Mouse (Mus musculus): ENCODE results near the gene Polm. TPM values are rescaled to one million over a fixed set of nuclear protein-coding genes. Genes with fewer than 3 reads are reported as not detected.

The Polm gene
- 1 to 10 TPM; 2.7 to 3.1 TPM for total RNA-seq (2021)

- intact Hi-C loops (cut with DNase I): loop anchor here (2.0 to 5.0 kb wide), 3 partner anchors 39 to 50 kb away; partner anchors contain the start of gene Dbnl
- DNase-seq: peak; percentile 89 to 92
Measured at GRCm38 (mm10) chr11:5837251-5838246, at the start of gene Polm. Polm (minus strand) TSS chr11:5838016.

GRCm38 (mm10) chr11:5887250-5887649 is 49.4 kb upstream of the Polm start:
- no peak for DNase-seq
- intact Hi-C loops (cut with DNase I): loop anchor here (2.0 to 5.0 kb wide), 4 partner anchors 48 to 402 kb away; partner anchors contain the start of gene Polm

GRCm38 (mm10) chr11:5886187-5886586 is 48.4 kb upstream of the Polm start:
- intact Hi-C loops (cut with DNase I): loop anchor here (2.0 to 5.0 kb wide), 4 partner anchors 47 to 401 kb away; partner anchors contain the start of gene Polm
- peak; percentile 63 to 72 for DNase-seq

- intact Hi-C loops (cut with DNase I): no loop called here
- no peak for DNase-seq
Measured at GRCm38 (mm10) chr11:5882518-5882917, 44.7 kb upstream of the Polm start.

GRCm38 (mm10) chr11:5879905-5880304 is 42.1 kb upstream of the Polm start:
- intact Hi-C loops (cut with DNase I): loop anchor here (2.0 kb wide), 1 partner anchor 91 kb away; the partner anchor contains the start of gene Dbnl
- DNase-seq: peak in 1 of 2 experiments; percentile 67

- intact Hi-C loops (cut with DNase I): loop anchor here (2.0 kb wide), 1 partner anchor 90 kb away; the partner anchor contains the start of gene Dbnl
- DNase-seq: no peak
Measured at GRCm38 (mm10) chr11:5878661-5879060, 40.8 kb upstream of the Polm start.

GRCm38 (mm10) chr11:5877921-5878526 is 40.2 kb upstream of the Polm start, which contains the start of gene Pold2:
Pold2 (minus strand) TSS chr11:5878292.
- DNase-seq: peak; percentile 94 to 95
- intact Hi-C loops (cut with DNase I): loop anchor here (2.0 kb wide), 2 partner anchors 41 to 89 kb away; partner anchors contain the start of gene Dbnl

GRCm38 (mm10) chr11:5877421-5877820 is 39.6 kb upstream of the Polm start:
- intact Hi-C loops (cut with DNase I): loop anchor here (2.0 kb wide), 1 partner anchor 41 kb away; no protein-coding TSS in a partner anchor
- DNase-seq: no peak

GRCm38 (mm10) chr11:5873192-5873591 is 35.4 kb upstream of the Polm start:
- no peak for DNase-seq
- intact Hi-C loops (cut with DNase I): no loop called here

- intact Hi-C loops (cut with DNase I): no loop called here
- no peak for DNase-seq
Measured at GRCm38 (mm10) chr11:5872707-5873106, 34.9 kb upstream of the Polm start.

- intact Hi-C loops (cut with DNase I): no loop called here
- no peak for DNase-seq
Measured at GRCm38 (mm10) chr11:5870069-5870468, 32.3 kb upstream of the Polm start.

GRCm38 (mm10) chr11:5869331-5869730 is 31.5 kb upstream of the Polm start:
- DNase-seq: no peak
- intact Hi-C loops (cut with DNase I): no loop called here

GRCm38 (mm10) chr11:5868324-5868723 is 30.5 kb upstream of the Polm start:
- DNase-seq: no peak
- intact Hi-C loops (cut with DNase I): no loop called here

- intact Hi-C loops (cut with DNase I): no loop called here
- DNase-seq: no peak
Measured at GRCm38 (mm10) chr11:5867196-5867595, 29.4 kb upstream of the Polm start.

- no peak for DNase-seq
- intact Hi-C loops (cut with DNase I): no loop called here
Measured at GRCm38 (mm10) chr11:5862394-5863105, 24.7 kb upstream of the Polm start.

- DNase-seq: peak; percentile 61 to 65
- intact Hi-C loops (cut with DNase I): no loop called here
Measured at GRCm38 (mm10) chr11:5861678-5862393, 24.0 kb upstream of the Polm start, which contains the start of gene Aebp1. Aebp1 (plus strand) TSS chr11:5861947.

- DNase-seq: no peak
- intact Hi-C loops (cut with DNase I): no loop called here
Measured at GRCm38 (mm10) chr11:5860639-5861038, 22.8 kb upstream of the Polm start.

- intact Hi-C loops (cut with DNase I): no loop called here
- no peak for DNase-seq
Measured at GRCm38 (mm10) chr11:5859883-5860550, 22.2 kb upstream of the Polm start.

- DNase-seq: no peak
- intact Hi-C loops (cut with DNase I): no loop called here
Measured at GRCm38 (mm10) chr11:5858723-5859122, 20.9 kb upstream of the Polm start.
